Mouse (Mus musculus) spleen, adult 2 months (tissue): Measurements from ENCODE around the gene Tent2. TPM values are rescaled to one million over a fixed set of nuclear protein-coding genes. Genes with fewer than 3 reads are reported as not detected.
"Not testable (repeated sequence)": the region's sequence is repeated elsewhere in the genome, so short reads cannot be mapped to it uniquely, and the experiment has no call there.

Experiments used
- DNase-seq, 2 experiments: peaks; one replicate each; pipeline versions ENCODE4 v3.0.0 to v3.0.0-alpha.2; 2012 to 2021; ENCODE audit warnings: low spot score in 2 of 2, low read depth in 1 of 2
- H3K27ac ChIP-seq: fragments of 200-500 bp; 2 replicates; pipeline ENCODE4 v1.5.1; 2012; ENCODE audit warnings: low read length, inconsistent platforms; ENCODE audit not compliant: insufficient read depth
- H3K27me3 ChIP-seq: fragments of 200-500 bp; 2 replicates; pipeline ENCODE4 v1.6.1; 2012; ENCODE audit warnings: mild to moderate bottlenecking, moderate library complexity, low read length, inconsistent platforms; ENCODE audit not compliant: control insufficient read depth, insufficient read depth
- H3K36me3 ChIP-seq: fragments of 200-500 bp; 2 replicates; pipeline ENCODE4 v1.6.1; 2012; ENCODE audit warnings: mild to moderate bottlenecking, low read length, inconsistent platforms; ENCODE audit not compliant: control insufficient read depth, insufficient read depth
- H3K4me1 ChIP-seq: fragments of 200-500 bp; 2 replicates; pipeline ENCODE4 v1.6.1; 2011; ENCODE audit warnings: inconsistent platforms; ENCODE audit not compliant: control insufficient read depth, insufficient read depth, insufficient read length
- H3K4me3 ChIP-seq: fragments of 200-500 bp; 2 replicates; pipeline ENCODE4 v1.5.1; 2011; ENCODE audit warnings: mild to moderate bottlenecking, inconsistent platforms; ENCODE audit not compliant: insufficient read depth, insufficient read length; ENCODE audit errors: extremely low read depth
- CTCF ChIP-seq: fragments of 200-500 bp; IDR thresholded peaks from 2 replicates; pipeline ENCODE4 v1.5.1; 2011; ENCODE audit warnings: mild to moderate bottlenecking, inconsistent platforms; ENCODE audit not compliant: insufficient read depth, insufficient read length, insufficient replicate concordance; ENCODE audit errors: extremely low read depth
- POLR2A ChIP-seq: fragments of 200-500 bp; IDR thresholded peaks from 2 replicates; pipeline ENCODE4 v1.6.1; 2011; ENCODE audit warnings: low read depth, low read length, inconsistent platforms
- WGBS: fragments of 180-500 bp; shearing (Covaris S2); methylation state at CpG from one replicate; pipeline ENCODE4 v1.1.7; 2018; 5-methylcytosine and 5-hydroxymethylcytosine counted together
- polyA plus RNA-seq: library from polyadenylated mRNA; depleted of rRNA; stranded (reverse); fragments of >200 nt; gene quantifications from 2 replicates; pipeline ENCODE4 v1.2.3, GENCODE M21; 2012

Tent2 gene
- polyA plus RNA-seq, 1 experiment = 13.1 TPM

DNA sequence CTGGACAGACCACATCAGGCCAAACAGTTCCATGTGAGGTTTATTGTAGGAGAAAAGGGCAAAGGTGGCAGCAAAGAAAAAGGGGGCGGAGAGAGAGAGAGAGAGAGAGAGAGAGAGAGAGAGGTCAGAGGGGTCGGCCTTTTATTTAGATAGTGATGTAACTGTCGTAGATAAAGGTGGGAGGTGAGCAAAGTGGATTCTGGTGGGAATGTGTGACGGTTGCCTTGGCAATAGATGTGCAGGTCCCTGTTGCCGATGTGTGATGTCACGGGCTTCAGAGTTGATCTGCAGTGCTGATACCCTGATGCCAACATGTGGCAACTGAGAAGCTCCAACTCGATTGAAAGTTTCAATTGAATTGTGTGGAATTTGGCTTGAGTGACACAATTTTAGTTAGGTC lies 40.1 kb upstream of the Tent2 start:
- TF ChIP-seq POLR2A = no peak
- no peak for TF ChIP-seq CTCF
- no peak overlapping the region for H3K4me3 ChIP-seq
- no peaks in the 10 kb centered on the region for H3K36me3 ChIP-seq
- 90% methylated on average over 7 of the region's 7 CpGs for WGBS
- H3K27me3 ChIP-seq = no peaks in the 10 kb centered on the region
- no peaks in the 10 kb centered on the region for H3K4me1 ChIP-seq
- H3K27ac ChIP-seq = no peak overlapping the region
- DNase-seq = no peak

DNA sequence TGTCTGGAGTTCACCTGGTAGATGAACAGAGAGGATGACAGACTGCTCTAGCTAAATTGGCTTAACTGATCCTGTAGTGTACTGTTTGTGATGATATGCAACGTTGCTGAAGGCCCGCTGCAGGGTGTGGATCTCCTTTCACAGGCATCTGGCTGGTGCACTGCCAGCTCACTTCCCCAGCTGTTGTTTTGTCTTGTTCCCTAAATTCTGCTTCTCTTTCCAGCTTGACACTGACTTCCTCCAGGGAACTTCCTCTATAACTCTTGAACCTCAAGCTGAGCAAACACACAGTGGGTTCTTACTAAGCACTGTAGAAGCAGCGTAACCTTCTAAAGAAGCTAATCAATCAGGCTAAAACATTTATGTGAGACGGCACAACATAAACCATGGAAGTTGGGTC lies 38.8 kb upstream of the Tent2 start:
- Histone ChIP-seq H3K27me3 (no peaks in the 10 kb centered on the region), H3K27ac (peak overlapping the region; percentile 38; the same call in 1 of the 2 replicates), H3K4me1 (no peaks in the 10 kb centered on the region), H3K36me3 (no peaks in the 10 kb centered on the region), H3K4me3 (no peak overlapping the region)
- WGBS = 31% methylated on average over 4 of the region's 4 CpGs
- TF ChIP-seq CTCF (no peak), POLR2A (no peak)
- no peak for DNase-seq

DNA sequence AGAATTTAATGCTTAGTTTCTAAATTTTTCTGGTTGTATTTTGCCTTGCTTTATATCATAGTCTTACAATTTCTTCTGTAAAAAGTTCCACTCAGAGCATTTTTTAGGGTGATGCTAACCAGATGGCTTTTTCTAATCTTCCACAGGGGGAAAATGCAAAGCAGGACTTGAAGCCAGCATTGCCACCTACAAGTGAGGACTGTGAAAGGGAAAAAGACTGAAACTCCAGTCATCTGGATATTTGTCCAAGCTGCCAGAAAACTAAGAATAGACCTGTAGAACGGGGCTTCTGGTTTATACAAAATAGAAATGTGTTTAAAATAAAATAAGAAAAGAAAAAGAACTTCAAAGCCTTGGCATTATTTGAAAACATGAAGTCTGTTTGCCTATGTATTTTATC lies 19.6 kb upstream of the Tent2 start:
- no peak for TF ChIP-seq CTCF
- no peak for TF ChIP-seq POLR2A
- Histone ChIP-seq H3K4me1 (no peaks in the 10 kb centered on the region), H3K27me3 (no peaks in the 10 kb centered on the region), H3K4me3 (no peak overlapping the region), H3K36me3 (no peaks in the 10 kb centered on the region), H3K27ac (no peak overlapping the region)
- DNase-seq = no peak
- 78% methylated on average over 1 of the region's 1 CpGs for WGBS

DNA sequence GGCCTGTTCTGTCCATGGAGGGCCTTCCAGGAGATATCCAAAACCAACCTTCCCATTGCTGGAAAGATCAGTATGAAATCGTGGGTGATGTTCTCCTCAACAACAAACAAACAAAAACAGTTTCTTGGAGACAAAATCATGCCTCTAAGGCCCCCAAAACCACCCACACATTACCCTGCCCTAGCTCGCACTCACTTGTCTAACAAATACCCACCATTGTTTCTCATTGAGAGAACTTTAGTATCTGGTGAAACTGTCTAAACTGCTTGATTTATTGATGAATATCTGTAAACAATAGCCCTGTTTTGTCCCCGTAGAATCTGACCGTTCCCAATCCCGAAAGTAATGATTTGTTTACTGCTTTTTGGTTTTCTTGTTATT lies 451 bp upstream of the Tent2 start:
- no peak for DNase-seq
- no peaks in the 10 kb centered on the region for H3K27me3 ChIP-seq
- WGBS = 57% methylated on average over 5 of the region's 5 CpGs
- TF ChIP-seq POLR2A = no peak
- no peak for TF ChIP-seq CTCF
- H3K27ac ChIP-seq = peak overlapping the region; percentile 77
- peaks cover 7% of the 10 kb centered on the region for H3K4me1 ChIP-seq
- peak overlapping the region; percentile 59 for H3K4me3 ChIP-seq
- no peaks in the 10 kb centered on the region for H3K36me3 ChIP-seq

DNA sequence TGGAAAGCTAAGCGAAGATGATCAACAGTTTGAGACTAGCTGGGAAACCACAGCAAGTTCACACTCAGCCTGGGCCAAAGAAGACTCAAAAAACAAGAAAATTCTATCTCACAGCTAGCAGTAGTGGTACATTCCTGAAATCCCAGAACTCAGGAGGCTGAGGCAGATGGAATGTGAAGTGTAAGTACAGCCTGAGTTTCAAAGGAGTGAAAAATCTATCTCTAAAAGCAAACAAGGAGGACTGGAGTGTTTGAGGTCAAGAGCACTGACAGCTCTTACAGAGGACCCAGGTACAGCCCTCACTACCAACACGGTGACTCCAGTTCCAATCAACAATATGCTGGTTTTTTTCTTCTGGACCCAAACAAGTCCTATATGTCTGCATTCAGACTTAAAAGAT lies 2.8 kb downstream of the Tent2 start:
- peaks cover 2% of the 10 kb centered on the region; the same call in 1 of the 2 replicates for H3K36me3 ChIP-seq
- H3K27ac ChIP-seq = peak overlapping the region; percentile 22; the same call in 1 of the 2 replicates
- H3K27me3 ChIP-seq = no peaks in the 10 kb centered on the region
- WGBS = 81% methylated on average over 2 of the region's 2 CpGs
- DNase-seq = no peak
- H3K4me1 ChIP-seq = peaks cover 7% of the 10 kb centered on the region
- no peak overlapping the region for H3K4me3 ChIP-seq
- no peak for TF ChIP-seq CTCF
- TF ChIP-seq POLR2A = no peak

DNA sequence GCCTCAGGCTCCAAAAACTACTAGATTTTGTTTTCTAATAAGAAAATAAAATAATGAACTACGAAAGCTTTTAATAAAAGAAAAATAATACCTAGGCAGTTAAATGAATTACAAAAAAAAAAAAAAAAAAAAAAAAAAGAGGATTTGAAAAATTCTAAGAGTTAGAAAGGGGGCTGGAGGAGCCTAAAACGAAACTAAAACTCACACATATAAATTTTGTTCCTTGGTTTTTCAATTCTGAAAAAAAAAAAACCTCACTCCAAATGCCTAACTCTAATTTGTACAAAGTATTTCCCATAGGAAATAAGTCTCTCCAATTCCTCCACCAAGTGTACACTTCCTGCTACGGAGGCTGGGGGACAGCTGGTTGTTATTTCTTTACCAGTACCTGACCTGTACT lies 3.4 kb downstream of the Tent2 start:
- 37% methylated on average over 3 of the region's 3 CpGs for WGBS

DNA sequence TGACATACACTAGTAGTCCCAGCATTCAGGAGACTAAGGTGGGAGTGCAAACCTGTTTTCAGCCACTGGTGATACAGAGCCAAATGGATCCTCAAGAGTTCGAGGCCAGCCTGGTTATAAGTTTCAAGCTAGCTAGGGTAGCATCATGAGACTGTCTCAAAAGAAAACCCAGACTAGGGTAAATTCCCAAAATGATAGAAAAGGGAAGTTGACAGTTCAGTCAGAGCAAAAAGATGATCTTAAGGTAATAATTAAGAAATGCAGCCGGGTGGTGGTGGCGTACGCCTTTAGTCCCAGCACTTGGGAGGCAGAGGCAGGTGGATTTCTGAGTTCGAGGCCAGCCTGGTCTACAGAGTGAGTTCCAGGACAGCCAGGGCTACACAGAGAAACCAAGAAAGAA lies 4.4 kb downstream of the Tent2 start:
- H3K27me3 ChIP-seq, H3K27ac ChIP-seq, H3K36me3 ChIP-seq, H3K4me1 ChIP-seq, DNase-seq, H3K4me3 ChIP-seq: not testable (repeated sequence)
- WGBS = 52% methylated on average over 5 of the region's 5 CpGs

More for the DNA sequence above, 3.4 kb downstream of the Tent2 start:
- H3K4me3 ChIP-seq = no peak overlapping the region
- no peaks in the 10 kb centered on the region for H3K27me3 ChIP-seq
- peaks cover 7% of the 10 kb centered on the region for H3K4me1 ChIP-seq
- peaks cover 3% of the 10 kb centered on the region; the same call in 1 of the 2 replicates for H3K36me3 ChIP-seq
- DNase-seq = no peak
- TF ChIP-seq CTCF (no peak), POLR2A (no peak)
- H3K27ac ChIP-seq = no peak overlapping the region; the same call in 1 of the 2 replicates
